Mouse (Mus musculus): ENCODE measurements around the gene Trim29.

The Trim29 gene

DNA sequence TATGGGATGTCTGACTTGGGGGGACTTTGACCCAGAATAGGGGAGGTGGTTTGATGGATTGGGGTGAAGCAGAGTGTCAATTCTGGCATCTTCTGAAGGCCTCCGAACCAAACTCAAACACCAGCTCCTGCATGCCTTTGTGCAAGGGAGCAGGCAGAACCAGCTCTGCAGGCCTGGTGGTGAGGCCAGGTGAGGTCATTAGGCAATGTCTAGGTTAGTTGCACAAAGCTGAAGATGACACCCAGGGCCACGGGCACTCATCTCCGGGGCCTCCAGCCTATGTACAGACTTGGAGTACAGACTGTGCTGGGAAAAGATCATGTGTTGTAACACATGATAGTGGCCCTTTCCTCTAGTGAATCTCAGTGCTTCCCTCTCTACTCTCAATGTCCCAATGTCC lies 3.2 kb downstream of the Trim29 start:
- DNase-seq (ENCODE audit: low read depth, low spot score) = no peak

DNA sequence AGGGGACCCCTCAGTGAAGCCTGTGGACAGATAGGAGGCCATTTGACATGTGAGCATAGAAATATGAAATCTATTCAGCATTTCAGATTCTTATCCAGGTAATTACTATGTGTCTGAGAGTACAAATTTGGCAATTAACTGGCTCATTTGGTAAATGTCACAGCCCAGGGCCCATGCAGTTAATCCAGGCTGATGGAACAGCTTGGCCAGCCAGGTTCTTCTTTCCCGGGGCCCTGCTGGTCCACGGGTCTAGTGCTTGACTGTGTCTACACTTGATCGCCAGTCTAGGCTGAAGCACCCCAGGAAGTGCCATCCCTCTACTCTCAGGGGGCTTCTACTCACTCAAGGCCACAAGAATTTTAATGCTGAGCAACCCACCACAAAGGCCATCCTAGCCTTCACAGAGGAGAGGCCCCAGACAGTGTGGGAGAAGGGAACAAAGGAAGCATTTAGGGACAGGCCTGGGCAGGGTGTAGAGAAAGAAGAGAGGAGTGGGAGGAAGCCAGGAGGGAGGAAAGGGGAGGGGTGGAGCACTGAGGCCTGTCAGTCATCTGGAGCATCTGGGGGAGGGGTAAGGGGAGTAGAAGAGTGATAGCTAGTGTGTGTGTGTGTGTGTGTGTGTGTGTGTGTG lies 4.8 kb downstream of the Trim29 start:
- no peak for DNase-seq (ENCODE audit: low read depth, low spot score)

DNA sequence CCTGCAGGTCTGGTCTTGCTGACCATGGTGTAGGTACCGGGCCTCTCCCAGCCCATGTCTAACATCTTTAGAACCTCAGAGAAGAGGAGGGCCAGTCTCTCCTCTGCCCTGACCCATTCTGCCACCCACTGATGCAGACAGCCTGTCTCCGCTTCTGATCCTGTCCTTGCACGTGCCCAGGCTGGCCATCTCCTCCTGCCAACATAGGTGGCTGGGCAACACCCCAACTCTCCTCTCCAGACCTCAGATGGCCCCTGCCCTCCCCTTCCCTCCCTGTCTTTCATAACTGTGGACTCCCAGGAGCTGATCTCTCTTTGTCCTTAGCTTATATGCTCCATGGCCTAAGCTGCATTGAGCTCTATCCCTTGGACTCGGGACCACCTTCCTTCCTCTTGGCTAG lies 5.8 kb downstream of the Trim29 start:
- DNase-seq (ENCODE audit: low read depth, low spot score) = no peak

DNA sequence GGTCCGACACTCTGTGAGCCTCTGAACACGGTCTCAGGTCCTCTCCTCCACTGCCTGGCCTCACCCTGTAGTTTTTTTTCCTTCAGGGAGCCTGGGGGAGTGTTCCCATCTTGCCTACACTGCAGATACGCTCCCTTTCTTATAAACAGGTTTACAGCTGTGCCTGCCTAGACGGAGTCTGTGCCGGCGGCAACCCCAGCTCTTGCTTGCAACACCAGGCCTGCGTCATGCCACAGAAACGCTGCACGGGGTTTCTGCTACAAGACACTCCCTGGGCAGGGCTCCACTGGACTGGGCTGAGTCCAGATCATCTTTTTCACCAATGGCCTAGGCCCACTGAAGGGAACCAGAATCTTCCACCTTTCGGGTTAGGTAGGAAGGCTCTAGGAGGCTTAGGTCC lies 8.0 kb downstream of the Trim29 start:
- no peak for DNase-seq (ENCODE audit: low read depth, low spot score)

DNA sequence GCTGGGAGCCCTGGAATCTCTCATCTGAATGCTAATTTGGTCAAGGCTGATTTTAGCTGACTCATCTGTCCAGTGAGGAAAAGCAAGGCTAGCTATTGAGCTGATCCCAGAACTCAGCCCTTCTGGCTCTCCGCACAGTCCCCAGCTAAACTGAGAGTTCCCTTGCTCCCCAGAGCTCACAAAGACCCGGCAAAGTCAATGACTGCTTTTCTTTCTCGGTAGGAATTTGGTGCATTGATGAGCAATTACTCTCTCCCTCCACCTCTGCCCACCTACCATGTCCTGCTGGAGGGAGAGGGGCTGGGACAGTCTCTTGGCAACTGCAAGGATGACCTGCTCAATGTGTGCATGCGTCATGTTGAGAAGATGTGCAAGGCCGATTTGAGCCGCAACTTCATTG lies 11.3 kb downstream of the Trim29 start:
- no peak for DNase-seq (ENCODE audit: low read depth, low spot score)

DNA sequence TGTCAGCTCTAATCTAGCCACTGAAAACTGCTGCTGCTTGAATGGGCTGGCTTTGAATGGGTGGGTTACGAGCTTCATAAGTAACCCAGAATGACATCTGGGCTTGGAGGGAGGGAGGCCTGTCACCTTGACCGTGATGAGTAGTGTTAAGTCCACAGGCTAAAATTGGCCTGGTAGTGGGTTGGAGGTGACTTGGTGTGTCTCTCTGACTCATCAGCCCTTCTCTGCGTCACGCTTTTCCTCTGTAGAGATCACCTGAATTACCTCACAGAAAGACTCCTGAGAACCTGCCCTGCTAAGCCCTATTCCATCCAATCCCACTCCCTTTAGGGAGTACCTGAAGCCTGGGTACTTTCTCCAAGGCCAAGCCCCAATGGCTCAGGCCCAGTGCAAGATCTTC lies 12.0 kb downstream of the Trim29 start:
- no peak for DNase-seq (ENCODE audit: low read depth, low spot score)

DNA sequence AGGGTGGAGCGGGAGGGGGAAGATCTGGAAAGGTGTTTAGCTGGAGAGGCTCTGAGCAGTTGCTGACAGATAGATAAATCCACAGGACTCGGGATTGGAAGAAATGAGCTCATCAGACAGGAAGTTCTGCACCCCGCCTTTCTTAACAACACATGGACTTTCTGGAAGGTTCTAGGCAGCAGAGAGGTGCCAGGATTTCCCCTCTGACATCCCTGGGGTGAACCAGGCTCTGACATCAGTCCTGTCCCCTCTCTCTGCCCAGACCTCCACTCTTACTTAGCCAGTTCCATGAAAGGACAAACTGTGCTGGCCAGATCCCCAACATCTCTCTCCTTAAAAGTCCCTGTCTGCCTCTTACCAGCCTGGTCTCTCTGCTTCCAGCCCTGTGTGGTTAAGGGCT lies 14.8 kb downstream of the Trim29 start:
- DNase-seq (ENCODE audit: low read depth, low spot score) = no peak

DNA sequence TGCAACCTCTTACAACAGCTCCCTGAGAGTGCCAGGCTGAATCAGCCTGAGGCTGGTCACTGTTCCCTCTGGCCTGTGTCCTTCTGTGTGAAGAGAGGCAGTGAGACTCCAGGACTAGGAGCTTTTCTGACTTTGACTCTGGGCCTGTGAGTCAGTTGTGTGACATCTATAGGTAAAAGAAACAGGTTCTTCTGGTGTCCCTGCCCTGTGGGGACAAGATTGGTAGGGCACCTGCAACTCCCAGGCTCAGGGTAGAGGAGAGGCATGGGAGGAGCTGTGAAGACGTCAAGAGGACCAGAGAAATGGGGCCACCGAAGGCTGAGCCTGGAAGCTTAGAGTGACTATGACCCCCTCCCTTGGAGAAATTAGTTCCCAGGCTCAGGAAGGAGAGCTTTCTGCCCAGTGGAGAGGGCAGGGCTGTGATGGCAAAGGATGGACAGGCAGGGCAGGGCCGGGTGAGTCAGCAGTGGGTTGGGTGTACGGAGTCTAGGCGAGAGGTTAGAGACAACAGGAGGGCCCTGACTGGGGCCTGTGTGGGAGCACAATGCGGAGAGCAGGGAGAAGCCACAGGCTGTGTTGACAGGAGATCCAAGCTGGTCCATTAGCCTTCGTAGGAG lies 15.5 kb downstream of the Trim29 start:
- DNase-seq (ENCODE audit: low read depth, low spot score) = no peak

DNA sequence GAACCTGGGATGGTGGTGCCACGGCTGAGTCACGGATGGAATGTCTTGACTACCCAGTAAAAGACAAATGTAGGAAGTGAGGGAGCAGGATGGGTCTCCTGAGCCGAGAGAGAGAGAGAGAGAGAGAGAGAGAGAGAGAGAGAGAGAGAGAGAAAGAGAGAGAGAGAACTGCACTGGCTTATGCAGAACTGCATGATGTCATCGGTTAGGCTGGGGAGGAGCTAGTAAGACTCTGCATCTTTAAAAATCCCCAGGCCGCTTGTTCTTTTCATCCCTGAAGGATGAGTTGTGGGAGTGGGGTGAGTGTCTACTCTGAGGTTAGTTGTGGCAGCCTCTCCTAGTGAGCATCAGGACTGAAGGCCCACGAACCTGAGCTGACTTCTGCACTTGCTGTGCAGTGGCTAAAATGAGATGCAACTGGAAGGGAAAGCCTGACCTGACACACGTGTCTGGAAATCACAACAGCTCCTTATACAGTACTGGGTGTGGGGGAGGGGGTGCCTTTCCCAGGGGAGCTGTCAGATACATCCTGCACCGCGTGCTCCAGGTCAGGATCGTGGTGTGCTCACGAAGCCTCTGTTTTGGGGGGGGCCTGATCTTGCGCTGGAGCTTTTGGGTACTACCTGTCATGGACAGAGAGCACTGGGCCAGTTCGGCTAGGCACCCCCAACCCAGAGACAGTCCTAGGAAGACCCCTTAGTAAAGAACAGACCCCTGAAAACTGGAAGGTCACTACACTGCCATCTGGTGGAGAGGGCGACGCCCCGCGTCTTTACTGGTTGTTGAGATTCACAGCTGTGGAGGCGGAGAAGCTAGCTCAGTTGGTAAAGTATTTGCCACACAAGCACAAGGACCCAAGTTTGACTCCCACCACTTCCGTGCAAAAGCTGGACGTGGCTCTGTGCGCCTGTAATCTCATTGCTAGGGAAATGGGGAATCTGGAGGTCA lies 16.8 kb downstream of the Trim29 start:
- no peak for DNase-seq (ENCODE audit: low read depth, low spot score)

DNA sequence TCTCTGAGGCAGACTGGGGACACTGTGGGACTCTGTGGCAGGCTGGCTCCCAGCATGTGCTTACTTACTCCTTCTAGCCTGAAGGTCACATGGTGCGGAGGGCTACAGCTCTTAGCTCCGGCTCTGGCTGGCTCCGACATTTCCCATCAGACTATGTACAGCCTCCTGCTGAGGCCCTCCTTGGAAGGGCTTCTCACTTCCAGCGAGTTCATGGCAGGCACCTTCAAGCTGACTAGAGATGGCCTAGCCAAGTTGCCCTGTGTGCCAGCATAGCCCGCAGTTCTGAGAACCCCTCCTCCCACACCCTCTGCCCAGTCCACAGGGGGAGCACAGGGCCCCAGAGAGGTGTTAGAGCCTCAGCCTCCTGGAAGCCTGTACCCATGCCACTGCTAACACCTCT lies 19.8 kb downstream of the Trim29 start:
- no peak for DNase-seq (ENCODE audit: low read depth, low spot score)

DNA sequence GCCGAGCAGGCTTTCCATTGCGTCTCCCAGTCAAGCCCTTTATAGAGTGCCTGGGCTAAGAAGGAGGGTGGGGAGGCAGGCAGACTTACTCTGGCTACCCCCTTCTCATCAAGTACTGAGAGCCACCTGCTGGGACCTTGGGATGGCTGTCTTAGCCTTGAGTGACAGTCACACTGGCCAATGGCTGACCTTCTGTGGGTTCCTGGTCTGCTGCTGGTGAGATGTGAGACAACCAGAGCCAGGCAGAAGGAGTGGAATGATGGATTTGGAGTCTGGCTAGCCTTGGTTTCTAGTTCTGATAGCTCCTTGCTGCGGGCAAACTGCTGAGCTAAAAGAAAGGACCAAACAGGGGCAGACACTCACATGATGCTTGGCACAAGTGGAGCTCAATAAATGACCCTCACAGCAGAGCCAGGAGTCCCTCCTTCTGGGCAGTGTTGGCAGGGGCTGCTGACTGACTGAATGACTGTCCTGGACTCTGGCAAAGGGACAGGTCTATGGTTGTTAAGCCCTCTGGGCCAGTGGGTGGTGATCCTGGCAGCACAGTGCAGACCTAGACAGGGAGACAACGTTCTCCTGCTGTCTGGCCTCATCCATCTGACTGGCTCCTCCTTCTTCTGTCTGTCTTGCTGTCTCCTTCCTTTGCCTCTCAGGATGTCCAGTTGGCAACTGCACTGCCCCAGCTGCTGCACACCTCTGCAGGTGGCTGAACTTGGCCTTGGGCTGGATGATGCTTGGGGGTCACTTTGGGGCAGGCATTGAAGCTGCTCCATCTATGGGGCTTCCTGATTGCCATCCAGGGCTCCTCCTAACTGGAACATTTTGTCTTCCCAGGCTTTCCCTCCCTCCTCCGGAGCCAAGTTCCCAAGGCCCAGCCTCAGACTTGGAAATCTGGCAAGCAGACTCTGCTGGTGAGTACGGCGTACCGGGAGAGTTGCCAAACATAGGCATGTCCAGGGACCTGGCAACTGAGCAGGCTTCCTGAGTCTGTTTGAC lies 21.1 kb downstream of the Trim29 start:
- DNase-seq (ENCODE audit: low read depth, low spot score) = peak; percentile 18

DNA sequence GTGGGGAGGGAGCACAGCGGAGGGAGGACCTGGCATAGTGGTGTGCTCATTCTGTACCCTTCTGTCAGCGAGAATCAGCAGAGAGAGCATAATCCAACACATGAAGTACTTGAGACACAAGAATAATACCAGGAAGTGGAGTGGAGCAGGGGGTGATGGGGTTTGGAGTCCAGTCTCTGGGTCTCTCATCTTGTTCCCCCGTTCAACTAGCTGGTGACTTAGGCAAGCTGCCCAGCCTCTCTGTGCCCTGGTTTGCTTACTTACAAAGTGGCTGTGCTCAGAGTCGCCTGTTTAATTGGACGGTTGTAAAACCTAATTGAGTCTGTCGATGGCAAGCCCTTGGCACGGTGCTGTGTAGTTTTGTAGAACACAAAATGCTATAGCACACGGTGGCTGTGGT lies 23.8 kb downstream of the Trim29 start:
- DNase-seq (ENCODE audit: low read depth, low spot score) = no peak

DNA sequence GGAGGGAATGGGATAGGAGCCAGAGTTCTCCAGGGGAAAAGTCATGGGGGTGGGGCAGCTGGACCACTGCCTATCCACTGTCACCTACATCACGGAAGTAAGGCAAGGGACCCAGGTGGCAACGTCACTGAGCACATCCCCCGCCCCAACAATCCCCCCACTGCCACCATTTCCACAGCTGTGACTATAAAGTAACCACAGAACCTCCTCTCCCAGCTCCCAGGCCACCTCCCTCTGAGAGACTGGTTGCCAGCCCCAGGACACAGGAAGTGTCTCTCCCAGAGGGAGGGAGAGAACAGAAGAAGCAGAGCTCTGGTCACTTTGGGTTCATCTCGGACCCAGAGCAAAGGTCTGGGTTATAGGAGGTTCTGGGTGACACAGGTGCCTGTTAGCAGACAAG lies 27.0 kb downstream of the Trim29 start:
- no peak for DNase-seq (ENCODE audit: low read depth, low spot score)

DNA sequence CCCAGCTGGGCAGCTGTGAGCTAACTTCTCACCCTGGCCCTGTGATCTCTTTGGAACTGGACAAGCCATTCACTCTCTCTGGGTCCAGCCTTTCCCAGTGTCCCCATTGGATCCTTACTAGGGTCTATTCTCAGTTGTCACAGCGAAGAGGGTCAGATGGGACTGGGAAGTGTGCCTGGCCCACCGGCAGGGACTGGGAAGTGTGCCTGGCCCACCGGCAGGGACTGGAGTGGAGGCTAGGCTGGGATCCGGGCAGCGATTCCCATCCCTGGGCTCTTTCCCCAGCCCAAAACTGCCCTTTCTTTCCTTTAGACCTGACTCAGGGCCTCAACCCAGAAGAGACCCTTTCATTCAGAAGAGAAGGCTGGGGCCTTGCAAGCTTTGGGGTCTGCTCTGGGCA lies 27.4 kb downstream of the Trim29 start:
- no peak for DNase-seq (ENCODE audit: low read depth, low spot score)

DNA sequence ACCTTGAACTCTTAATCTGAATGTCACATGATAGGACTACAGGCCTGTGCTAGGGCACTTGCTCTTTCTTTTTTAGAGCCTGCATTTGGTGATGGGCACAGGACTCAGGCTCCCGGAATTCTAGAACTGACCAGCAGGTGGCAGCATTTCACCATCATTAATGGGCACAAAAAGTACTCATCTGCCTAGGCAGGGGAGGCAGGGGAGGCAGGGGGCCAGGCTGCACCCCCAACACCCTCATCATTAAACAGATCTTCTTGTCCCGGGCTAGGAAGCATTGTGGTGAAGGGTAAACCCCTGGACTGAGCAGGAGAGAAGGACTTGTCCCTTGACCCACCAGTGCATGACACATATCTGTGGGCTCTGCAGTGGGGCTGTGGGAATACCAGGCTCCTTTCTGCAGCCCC lies 29.0 kb downstream of the Trim29 start:
- DNase-seq (ENCODE audit: low read depth, low spot score) = peak; percentile 56

DNA sequence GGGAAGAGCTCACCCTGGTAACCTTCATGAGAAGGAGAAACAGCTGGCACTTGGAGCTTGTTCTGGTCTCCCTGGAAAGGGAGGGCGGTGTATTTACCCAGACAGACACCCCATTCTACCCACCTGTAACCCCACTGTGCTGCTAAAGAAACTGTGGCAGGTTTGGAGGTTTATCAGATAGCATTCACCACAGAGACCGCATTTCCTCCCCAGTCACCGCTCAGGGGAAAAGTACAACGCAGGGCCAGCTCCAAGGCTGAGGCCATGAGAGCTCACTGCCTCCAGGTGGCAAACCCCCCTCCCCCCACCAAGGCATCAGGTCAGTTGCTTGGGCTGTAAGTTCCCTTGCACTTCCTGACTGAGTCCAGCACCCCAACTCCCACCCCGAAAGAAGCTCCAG lies 39.4 kb downstream of the Trim29 start:
- no peak for DNase-seq (ENCODE audit: low read depth, low spot score)

DNA sequence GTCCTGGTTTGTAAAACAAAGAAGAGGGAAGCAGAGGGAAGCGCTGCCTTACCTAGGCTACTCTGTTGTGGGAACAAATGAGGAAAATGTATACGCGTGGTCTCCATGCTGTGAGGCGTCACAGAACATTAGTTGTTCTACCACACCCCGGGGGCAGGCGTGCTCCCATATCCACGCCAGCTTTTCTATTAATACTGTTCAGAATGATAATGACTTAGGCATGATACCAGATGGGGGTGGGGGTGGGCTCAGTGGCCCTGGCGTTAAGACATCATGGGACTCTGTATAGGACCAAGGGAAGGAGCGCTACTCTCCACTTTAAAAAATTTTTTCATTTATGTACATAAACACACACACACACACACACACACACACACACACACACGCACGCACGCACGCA lies 40.4 kb downstream of the Trim29 start:
- no peak for DNase-seq (ENCODE audit: low read depth, low spot score)

DNA sequence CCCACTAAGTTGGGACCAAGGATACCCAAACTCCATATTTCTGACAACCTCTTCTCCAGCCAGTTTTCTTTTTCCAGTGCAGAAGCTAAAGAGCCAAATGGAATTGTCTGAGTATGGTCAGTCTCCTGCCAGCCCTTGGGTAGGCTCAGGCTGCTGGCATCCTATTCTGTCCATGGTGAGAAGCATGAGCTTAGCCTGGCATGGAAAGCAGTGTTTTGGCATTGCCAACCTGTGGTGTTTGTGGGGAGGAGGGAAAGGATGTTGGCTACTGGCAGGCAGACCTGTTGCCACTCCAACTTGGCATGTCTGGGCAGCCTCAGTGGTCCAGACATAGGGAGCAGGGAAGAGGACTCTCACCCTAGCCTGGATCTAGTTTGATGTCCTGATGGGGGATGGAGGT lies 46.4 kb downstream of the Trim29 start:
- no peak for DNase-seq (ENCODE audit: low read depth, low spot score)

DNA sequence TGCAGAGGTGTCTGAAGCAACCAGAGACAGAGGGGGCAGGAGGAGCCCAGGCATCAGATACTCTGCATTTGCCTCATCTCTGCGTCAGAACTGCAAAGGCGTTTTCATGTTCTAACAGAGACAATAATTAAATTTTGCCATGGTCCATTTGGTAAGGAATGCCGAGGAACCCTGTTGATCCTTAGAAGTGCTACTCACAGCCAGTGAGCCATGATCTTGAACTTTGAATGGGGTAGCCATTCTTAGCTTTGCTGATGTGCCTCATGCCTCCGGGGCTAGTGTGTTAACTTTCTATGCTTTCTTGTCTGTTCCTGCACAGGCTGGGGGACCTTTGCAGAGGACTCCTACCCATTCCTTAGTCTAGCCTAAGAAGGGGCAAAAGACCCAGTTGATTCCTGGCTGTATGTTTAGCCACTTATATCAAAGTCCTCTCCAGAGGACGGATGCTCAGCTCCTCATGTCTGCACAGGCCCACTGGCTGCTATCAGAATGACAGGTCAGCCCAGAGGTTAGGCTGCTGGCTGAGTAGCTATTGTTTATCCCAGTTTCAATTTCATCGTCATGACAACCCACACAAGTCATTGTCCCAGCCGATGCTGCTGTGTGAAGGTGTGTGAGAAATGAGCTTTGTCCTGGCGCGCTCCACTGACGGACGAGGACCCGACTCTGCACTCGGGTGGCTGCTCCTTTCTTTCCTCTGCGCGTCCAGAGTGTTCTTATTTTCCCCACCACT lies 48.1 kb downstream of the Trim29 start:
- no peak for DNase-seq (ENCODE audit: low read depth, low spot score)

DNA sequence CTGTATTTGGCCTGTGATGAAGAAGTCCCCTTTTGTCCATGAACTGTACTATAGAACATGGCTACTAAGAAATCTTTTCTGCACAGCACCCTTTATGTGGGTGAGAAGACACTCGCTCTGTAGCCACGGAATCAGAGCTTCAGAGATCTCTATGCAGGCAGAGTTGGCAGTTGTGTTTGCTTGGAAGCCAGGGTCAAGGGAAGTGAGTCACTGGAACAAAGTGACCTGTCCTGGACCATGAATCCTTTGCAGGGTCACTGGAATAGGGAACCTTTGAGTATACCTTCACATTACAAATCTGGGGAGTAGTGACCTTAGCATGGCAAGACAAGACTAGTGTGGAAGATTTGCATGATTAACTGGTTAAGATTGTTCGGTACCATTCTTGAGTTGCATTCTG lies 58.1 kb downstream of the Trim29 start:
- DNase-seq (ENCODE audit: low read depth, low spot score) = no peak

DNA sequence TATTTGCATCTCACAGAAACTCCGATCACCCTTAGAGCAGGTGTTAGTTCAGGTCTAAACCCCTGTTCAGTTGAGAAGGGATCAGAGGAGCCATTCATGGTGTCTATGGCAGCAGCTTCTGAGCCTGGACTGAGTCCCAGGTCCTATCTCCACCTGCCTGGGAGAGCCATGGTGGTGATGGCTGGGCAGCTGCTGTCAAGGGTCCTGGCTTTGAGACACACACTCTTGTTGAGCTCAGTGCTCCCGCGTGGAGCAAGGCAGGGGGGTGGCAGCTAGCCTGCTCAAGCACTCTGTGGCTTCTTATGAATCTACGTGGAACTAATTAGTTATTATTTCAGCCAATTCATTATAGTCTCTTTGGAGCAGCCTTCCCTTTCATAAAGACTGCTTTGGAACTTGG lies 73.2 kb downstream of the Trim29 start:
- no peak for DNase-seq (ENCODE audit: low read depth, low spot score)
